Comparison of ENCODE assay signal across 17 mouse cellular contexts in genomic region chr17:88431987-88432386, GRCm38 (mm10). TPM values are rescaled to one million over a fixed set of nuclear protein-coding genes. Genes with fewer than 3 reads are reported as not detected.
A peak's percentile ranks its signal among the peaks of the same experiment; 100 is the strongest.
DNase-seq lines count a peak whose midpoint lies in the region; ATAC-seq and TF ChIP-seq lines count a peak whose summit lies in the region.
"Had no signal": no experiment of that assay in that cellular context is flagged by ENCODE, and none has a peak within 500 bp of the region (broad histone marks: within the 10 kb centered on the region; RNA-seq: fewer than 3 reads in every experiment).

No protein-coding gene starts in this region.

- peak overlapping the region; percentile 56 for H3K9ac ChIP-seq in liver, embryonic 13.5 days
- no peak overlapping the region for H3K9ac ChIP-seq in heart, embryonic 12.5 days
- H3K9ac ChIP-seq: forebrain, postnatal 0 days; heart, embryonic 15.5 days; limb, embryonic 13.5 days; neural tube, embryonic 12.5 days had no signal

- no peaks in the 10 kb centered on the region; the same call in 1 of the 2 replicates for H3K27me3 ChIP-seq in testis, adult 2 months (ENCODE audit: control insufficient read depth, insufficient read depth, low read length)
- no peaks in the 10 kb centered on the region for H3K27me3 ChIP-seq in liver, embryonic 13.5 days
- H3K27me3 ChIP-seq in splenic B cell, adult 2 months (ENCODE audit: control insufficient read depth, insufficient read depth, low read length, poor library complexity, severe bottlenecking), result no peaks in the 10 kb centered on the region; the same call in none of the 2 replicates
- no peaks in the 10 kb centered on the region for H3K27me3 ChIP-seq in heart, embryonic 12.5 days (replicated peaks)
- H3K27me3 ChIP-seq: heart, embryonic 15.5 days; limb, embryonic 13.5 days; neural tube, embryonic 12.5 days had no signal

- no peak for TF ChIP-seq POLR2A in testis, adult 2 months (IDR thresholded peaks at IDR 0.05; ENCODE audit: control insufficient read depth, low read depth, low read length)

- peak overlapping the region; percentile 58 for H3K4me2 ChIP-seq in liver, embryonic 13.5 days
- no peak overlapping the region for H3K4me2 ChIP-seq in heart, embryonic 12.5 days
- H3K4me2 ChIP-seq: heart, embryonic 15.5 days; limb, embryonic 13.5 days; neural tube, embryonic 12.5 days had no signal

- no peak for DNase-seq in testis, postnatal 10 days (ENCODE audit: low spot score)
- DNase-seq in liver, embryonic 13.5 days, result no peak
- peak; percentile 27 for DNase-seq in splenic B cell, adult 2 months (ENCODE audit: low read depth, low spot score)
- DNase-seq in frontal cortex, postnatal 36 days (ENCODE audit: low spot score in 2 of 2), result no peak
- DNase-seq: cerebellum, postnatal 10 days; forebrain, postnatal 0 days; heart, adult 18-20 months; kidney, adult 18-20 months; kidney, postnatal 14 days had no signal

- no peaks in the 10 kb centered on the region for H3K9me3 ChIP-seq in liver, embryonic 13.5 days (replicated peaks)
- 0 out of 2 replicates have a peak, but pooled peaks cover 3% of the 10 kb centered on the region for H3K9me3 ChIP-seq in heart, embryonic 12.5 days (replicated peaks)
- H3K9me3 ChIP-seq: heart, embryonic 15.5 days; limb, embryonic 13.5 days; neural tube, embryonic 12.5 days had no signal

- H3K4me3 ChIP-seq in testis, adult 2 months (ENCODE audit: control insufficient read depth, low read depth, low read length), result peak overlapping the region; percentile 41
- H3K4me3 ChIP-seq in liver, embryonic 13.5 days (replicated peaks), result peak overlapping the region; percentile 31
- no peak overlapping the region for H3K4me3 ChIP-seq in heart, embryonic 12.5 days
- H3K4me3 ChIP-seq: heart, embryonic 15.5 days; limb, embryonic 13.5 days; neural tube, embryonic 12.5 days had no signal

- ATAC-seq in common myeloid progenitor, adult 5-6 weeks (replicated peaks; ENCODE audit: low read depth, poor library complexity, severe bottlenecking), result peak; percentile 23; the same call in 1 of the 2 replicates
- peak; percentile 33; the same call in 1 of the 2 replicates for ATAC-seq in liver, embryonic 13.5 days (ENCODE audit: low read depth)
- ATAC-seq in frontal cortex, adult (ENCODE audit: low TSS enrichment), result no peak
- ATAC-seq in heart, embryonic 12.5 days (ENCODE audit: insufficient number of reproducible peaks, low FRiP score), result no peak
- ATAC-seq: forebrain, postnatal 0 days; hindbrain, postnatal 0 days had no signal

- WGBS in liver, embryonic 13.5 days (ENCODE audit: insufficient replicate concordance), result 68% methylated on average over 10 of the region's 10 CpGs
- 81% methylated on average over 10 of the region's 10 CpGs for WGBS in heart, embryonic 12.5 days

- H3K4me1 ChIP-seq in testis, adult 2 months (ENCODE audit: control insufficient read depth, insufficient read depth, low read length), result peaks cover 4% of the 10 kb centered on the region
- peaks cover 45% of the 10 kb centered on the region for H3K4me1 ChIP-seq in liver, embryonic 13.5 days (replicated peaks)
- peaks cover 9% of the 10 kb centered on the region; the same call in 1 of the 2 replicates for H3K4me1 ChIP-seq in heart, embryonic 12.5 days (replicated peaks)
- H3K4me1 ChIP-seq: heart, embryonic 15.5 days; limb, embryonic 13.5 days; neural tube, embryonic 12.5 days had no signal

- no peak for TF ChIP-seq CTCF in testis, adult 2 months (IDR thresholded peaks at IDR 0.05; ENCODE audit: control insufficient read depth, insufficient read depth, insufficient replicate concordance, low read depth, low read length)

- H3K27ac ChIP-seq in testis, adult 2 months (ENCODE audit: control insufficient read depth, insufficient read depth, low read depth, low read length), result no peak overlapping the region
- H3K27ac ChIP-seq in liver, embryonic 13.5 days, result peak overlapping the region; percentile 76
- no peak overlapping the region for H3K27ac ChIP-seq in heart, embryonic 12.5 days (ENCODE audit: poor library complexity, severe bottlenecking)
- H3K27ac ChIP-seq: heart, embryonic 15.5 days; hindbrain, postnatal 0 days; limb, embryonic 13.5 days; neural tube, embryonic 12.5 days had no signal

- no peaks in the 10 kb centered on the region for H3K36me3 ChIP-seq in testis, adult 2 months (ENCODE audit: control insufficient read depth, insufficient read depth, low read length)
- no peaks in the 10 kb centered on the region for H3K36me3 ChIP-seq in liver, embryonic 13.5 days
- no peaks in the 10 kb centered on the region for H3K36me3 ChIP-seq in splenic B cell, adult 2 months (ENCODE audit: control insufficient read depth, insufficient read depth, low read length, poor library complexity, severe bottlenecking)
- no peaks in the 10 kb centered on the region for H3K36me3 ChIP-seq in heart, embryonic 12.5 days
- H3K36me3 ChIP-seq: heart, embryonic 15.5 days; limb, embryonic 13.5 days; neural tube, embryonic 12.5 days had no signal

RNA-seq across cellular contexts. Expression of gene Foxn2, which starts 8.5 kb away (rescaled TPM):
- 1.7 and 2.1 TPM in 2 replicates for polyA plus RNA-seq in testis, adult 2 months (2012; rRNA removed)
- 43.5 and 46.0 TPM in 2 replicates for total RNA-seq in common myeloid progenitor, adult 5-6 weeks (2017)
- 12.0 and 15.4 TPM in 2 replicates for polyA plus RNA-seq in liver, embryonic 13.5 days (2015; fragmentation: Nextera tagmentation; extraction: Ambion mirVana)
- 12.2 and 12.4 TPM in 2 replicates for polyA plus RNA-seq in heart, embryonic 12.5 days (2016; fragmentation: Nextera tagmentation; extraction: Ambion mirVana)

Comparison
In these comparisons a context has a peak if more than half of its experiments do, and no peak if none do; other contexts are left out.
1. ATAC-seq: peak in common myeloid progenitor, adult 5-6 weeks (single experiment) and liver, embryonic 13.5 days (single experiment); none in frontal cortex, adult (single experiment) and heart, embryonic 12.5 days (single experiment).